Mouse (Mus musculus): ENCODE results near the gene Fbxo24. TPM values are rescaled to one million over a fixed set of nuclear protein-coding genes. Genes with fewer than 3 reads are reported as not detected.

The Fbxo24 gene
- total and polyA plus RNA-seq, 3 experiments, result 0.13 to 0.24 TPM; not detected in 1

DNA sequence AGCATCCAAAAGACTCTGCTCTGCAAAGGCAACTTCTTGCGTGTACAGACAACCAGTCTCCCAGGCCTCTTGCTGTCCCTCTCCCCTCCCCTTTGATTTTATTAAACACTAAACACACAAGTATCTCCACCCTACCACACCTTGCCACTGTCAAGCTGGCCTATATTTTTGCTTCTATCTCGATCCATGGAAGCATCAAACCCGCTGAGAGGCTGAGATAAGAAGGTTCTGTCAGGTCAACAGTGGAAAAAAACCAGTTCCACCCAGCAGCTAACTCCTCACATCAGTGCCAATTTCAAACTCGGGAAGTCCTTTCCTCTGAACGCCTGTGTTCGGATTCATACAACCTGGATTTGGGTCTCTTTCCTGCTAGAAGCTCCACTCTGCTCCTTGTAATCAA is 44.2 kb upstream of the Fbxo24 start:
- Histone ChIP-seq H3K4me2 (ENCODE audit: insufficient read depth, low read depth, poor library complexity, severe bottlenecking) (no peak overlapping the region), H3K9me3 (replicated peaks; ENCODE audit: low read length) (no peaks in the 10 kb centered on the region), H3K79me2 (replicated peaks; ENCODE audit: control insufficient read depth, extremely low read depth, insufficient read depth, poor library complexity, severe bottlenecking) (no peaks in the 10 kb centered on the region), H3K27ac (ENCODE audit: insufficient read depth, low read depth) (no peak overlapping the region), H3K4me3 (replicated peaks in 1 of 3; ENCODE audit: low read depth in 2 of 3, low read length in 2 of 3, poor library complexity in 1 of 3) (no peak overlapping the region), H3K36me3 (replicated peaks in 1 of 2; ENCODE audit: control insufficient read depth in 1 of 2, insufficient read depth in 1 of 2, low read length in 1 of 2) (peaks cover 0 to 42% of the 10 kb centered on the region in 2 experiments), H3K9ac (ENCODE audit: insufficient read depth, low read depth) (no peak overlapping the region), H3K27me3 (replicated peaks) (no peaks in the 10 kb centered on the region), H3K4me1 (ENCODE audit: control insufficient read depth in 1 of 2, insufficient read depth in 2 of 2) (peaks cover 18 to 35% of the 10 kb centered on the region in 2 experiments)
- dilution Hi-C loops (cut with MboI; ENCODE audit: extremely low pct_ligation_motif_present, extremely low pct_unique_long_range_greater_than_20kb, low sequenced_read_pairs) (no loop called here), in situ Hi-C loops (cut with MboI; ENCODE audit: low pct_ligation_motif_present, low pct_unique_long_range_greater_than_20kb, low sequenced_read_pairs) (no loop called here)
- DNase-seq (ENCODE audit: extremely low read depth), result no peak
- TF ChIP-seq JUN (IDR thresholded peaks at IDR 0.05; ENCODE audit: insufficient read depth, low read depth, low read length), result no peak
- no peak for TF ChIP-seq RCOR1 (conservative IDR thresholded peaks at IDR 0.05; ENCODE audit: low read depth, low read length)
- no peak for TF ChIP-seq E2F4 (IDR thresholded peaks at IDR 0.05; ENCODE audit: insufficient replicate concordance, low read depth, low read length)
- no peak for TF ChIP-seq SMC3 (IDR thresholded peaks at IDR 0.05; ENCODE audit: low read depth, low read length)
- TF ChIP-seq CTCF (conservative IDR thresholded peaks at IDR 0.05 in 1 of 2, IDR thresholded peaks at IDR 0.05 in 1 of 2; ENCODE audit: low read depth in 2 of 2, low read length in 2 of 2), result no peak
- no peak for TF ChIP-seq CHD2 (IDR thresholded peaks at IDR 0.05; ENCODE audit: low read length)
- no peak for TF ChIP-seq ZNF384 (IDR thresholded peaks at IDR 0.05; ENCODE audit: low read depth, low read length)
- TF ChIP-seq CHD1 (IDR thresholded peaks at IDR 0.05; ENCODE audit: low read depth, low read length), result no peak

- DNase-seq (ENCODE audit: extremely low read depth), result no peak
- Histone ChIP-seq H3K4me3 (replicated peaks in 1 of 3; ENCODE audit: low read depth in 2 of 3, low read length in 2 of 3, poor library complexity in 1 of 3) (no peak overlapping the region), H3K27ac (ENCODE audit: insufficient read depth, low read depth) (no peak overlapping the region; the same call in 1 of the 2 replicates), H3K27me3 (replicated peaks) (no peaks in the 10 kb centered on the region), H3K79me2 (replicated peaks; ENCODE audit: control insufficient read depth, extremely low read depth, insufficient read depth, poor library complexity, severe bottlenecking) (no peaks in the 10 kb centered on the region), H3K4me2 (ENCODE audit: insufficient read depth, low read depth, poor library complexity, severe bottlenecking) (peak overlapping the region; percentile 72; the same call in 1 of the 2 replicates), H3K4me1 (ENCODE audit: control insufficient read depth in 1 of 2, insufficient read depth in 2 of 2) (peaks cover 18 to 35% of the 10 kb centered on the region in 2 experiments), H3K9ac (ENCODE audit: insufficient read depth, low read depth) (no peak overlapping the region), H3K9me3 (replicated peaks; ENCODE audit: low read length) (no peaks in the 10 kb centered on the region), H3K36me3 (replicated peaks in 1 of 2; ENCODE audit: control insufficient read depth in 1 of 2, insufficient read depth in 1 of 2, low read length in 1 of 2) (peaks cover 2 to 40% of the 10 kb centered on the region in 2 experiments)
- TF ChIP-seq ELF1 (IDR thresholded peaks at IDR 0.05; ENCODE audit: low read depth, low read length), result no peak
- no peak for TF ChIP-seq MAFK (IDR thresholded peaks at IDR 0.05; ENCODE audit: insufficient replicate concordance, low read length)
- no peak for TF ChIP-seq ZNF384 (IDR thresholded peaks at IDR 0.05; ENCODE audit: low read depth, low read length)
- TF ChIP-seq UBTF (IDR thresholded peaks at IDR 0.05; ENCODE audit: low read depth, low read length), result no peak
- TF ChIP-seq SMC3 (IDR thresholded peaks at IDR 0.05; ENCODE audit: low read depth, low read length), result no peak
- dilution Hi-C loops (cut with MboI; ENCODE audit: extremely low pct_ligation_motif_present, extremely low pct_unique_long_range_greater_than_20kb, low sequenced_read_pairs) (no loop called here), in situ Hi-C loops (cut with MboI; ENCODE audit: low pct_ligation_motif_present, low pct_unique_long_range_greater_than_20kb, low sequenced_read_pairs) (no loop called here)
Observed at GRCm38 (mm10) chr5:137672361-137672760, 43.6 kb upstream of the Fbxo24 start.

DNA sequence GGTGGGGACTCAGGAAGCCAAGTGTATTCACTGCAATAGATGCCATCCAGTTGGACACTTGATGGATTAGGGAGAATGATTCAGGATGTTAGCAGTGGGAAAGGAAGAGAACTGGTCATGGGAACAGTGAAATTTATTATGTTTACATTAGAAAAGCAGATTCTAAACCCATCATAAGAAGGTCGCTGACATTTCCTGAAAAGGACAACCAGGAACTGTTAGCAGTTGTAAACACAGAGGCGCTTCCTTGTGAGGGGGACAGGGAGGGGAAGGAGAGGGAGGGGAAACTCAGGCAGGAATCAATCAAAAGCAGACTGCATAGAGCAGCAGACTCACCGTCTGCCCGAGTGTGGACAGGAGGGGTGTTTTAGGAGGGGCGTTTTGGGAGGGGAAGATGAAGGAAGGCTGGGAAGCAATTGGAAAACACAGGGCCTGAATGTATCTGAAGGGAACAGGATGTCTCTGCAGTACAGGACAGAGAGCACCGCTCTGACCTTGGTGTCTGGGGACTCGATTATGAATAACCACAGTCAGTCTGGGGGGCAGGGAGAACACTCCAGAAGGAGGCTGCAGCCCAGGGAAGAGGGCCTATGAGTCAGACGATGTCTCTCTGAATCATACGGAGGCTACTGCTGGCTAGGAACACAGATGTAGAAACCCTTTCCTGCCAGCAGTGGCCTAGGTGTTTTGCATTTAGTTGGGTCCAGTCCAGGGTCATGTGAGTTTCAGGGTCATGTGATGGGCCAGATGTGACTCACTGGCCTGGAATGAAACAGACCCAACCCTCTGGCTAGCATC is 42.8 kb upstream of the Fbxo24 start:
- Histone ChIP-seq H3K27ac (ENCODE audit: insufficient read depth, low read depth) (peak overlapping the region; percentile 81), H3K27me3 (replicated peaks) (no peaks in the 10 kb centered on the region), H3K4me1 (ENCODE audit: control insufficient read depth in 1 of 2, insufficient read depth in 2 of 2) (peaks cover 18 to 35% of the 10 kb centered on the region in 2 experiments), H3K9ac (ENCODE audit: insufficient read depth, low read depth) (peak overlapping the region; percentile 38; the same call in 1 of the 2 replicates), H3K4me2 (ENCODE audit: insufficient read depth, low read depth, poor library complexity, severe bottlenecking) (peak overlapping the region; percentile 72), H3K9me3 (replicated peaks; ENCODE audit: low read length) (no peaks in the 10 kb centered on the region), H3K4me3 (replicated peaks in 1 of 3; ENCODE audit: low read depth in 2 of 3, low read length in 2 of 3, poor library complexity in 1 of 3) (no peak overlapping the region), H3K79me2 (replicated peaks; ENCODE audit: control insufficient read depth, extremely low read depth, insufficient read depth, poor library complexity, severe bottlenecking) (no peaks in the 10 kb centered on the region), H3K36me3 (replicated peaks in 1 of 2; ENCODE audit: control insufficient read depth in 1 of 2, insufficient read depth in 1 of 2, low read length in 1 of 2) (peaks cover 4 to 42% of the 10 kb centered on the region in 2 experiments)
- in situ Hi-C loops (cut with MboI; ENCODE audit: low pct_ligation_motif_present, low pct_unique_long_range_greater_than_20kb, low sequenced_read_pairs), result no loop called here
- dilution Hi-C loops (cut with MboI; ENCODE audit: extremely low pct_ligation_motif_present, extremely low pct_unique_long_range_greater_than_20kb, low sequenced_read_pairs), result no loop called here
- peak; percentile 86 for DNase-seq (ENCODE audit: extremely low read depth)
- TF ChIP-seq SIN3A (IDR thresholded peaks at IDR 0.05; ENCODE audit: low read length) (peak; percentile 59; the same call in 1 of the 2 replicates), RCOR1 (conservative IDR thresholded peaks at IDR 0.05; ENCODE audit: low read depth, low read length) (0 out of 2 replicates have a peak, but pooled peaks have one; percentile 23), MEF2A (IDR thresholded peaks at IDR 0.05; ENCODE audit: borderline replicate concordance, low read depth, low read length) (peak; percentile 51; the same call in 1 of the 2 replicates), BHLHE40 (IDR thresholded peaks at IDR 0.05; ENCODE audit: low read depth, low read length) (peak; percentile 97), CHD1 (IDR thresholded peaks at IDR 0.05; ENCODE audit: low read depth, low read length) (no peak), CHD2 (IDR thresholded peaks at IDR 0.05; ENCODE audit: low read length) (no peak), USF1 (IDR thresholded peaks at IDR 0.05; ENCODE audit: low read depth, low read length) (peak; percentile 87), ZKSCAN1 (IDR thresholded peaks at IDR 0.05; ENCODE audit: borderline replicate concordance, low read depth, low read length) (no peak), RAD21 (IDR thresholded peaks at IDR 0.05; ENCODE audit: low read depth, low read length) (peak; percentile 2), IRF4 (IDR thresholded peaks at IDR 0.05; ENCODE audit: low read depth, low read length) (peak; percentile 72; the same call in 1 of the 2 replicates), CTCF (conservative IDR thresholded peaks at IDR 0.05 in 1 of 2, IDR thresholded peaks at IDR 0.05 in 1 of 2; ENCODE audit: low read depth in 2 of 2, low read length in 2 of 2) (no peak), EP300 (IDR thresholded peaks at IDR 0.05; ENCODE audit: low read length) (peak; percentile 77), MYC (IDR thresholded peaks at IDR 0.05; ENCODE audit: low read depth, low read length) (no peak), USF2 (conservative IDR thresholded peaks at IDR 0.05; ENCODE audit: low read depth, low read length) (peak; percentile 89), MAFK (IDR thresholded peaks at IDR 0.05; ENCODE audit: insufficient replicate concordance, low read length) (0 out of 2 replicates have a peak, but pooled peaks have one; percentile 17), JUN (IDR thresholded peaks at IDR 0.05; ENCODE audit: insufficient read depth, low read depth, low read length) (peak; percentile 27; the same call in 1 of the 2 replicates)

All from CH12.LX (cell line).